Mouse (Mus musculus): ENCODE results near the gene Dusp15.

Gene Dusp15

GRCm38 (mm10) chr2:152951065-152951849, at the start of gene Dusp15:
Gene Dusp15, minus strand, starts transcription at chr2:152951698.
- DNase-seq (ENCODE audit: low spot score in 2 of 2) = peak; percentile 42 to 52

- no peak for DNase-seq (ENCODE audit: low spot score in 2 of 2)
Observed at GRCm38 (mm10) chr2:152997046-152997445, 45.5 kb upstream of the Dusp15 start.

GRCm38 (mm10) chr2:152991529-152991928, 40.0 kb upstream of the Dusp15 start:
- no peak for DNase-seq (ENCODE audit: low spot score in 2 of 2)

GRCm38 (mm10) chr2:152985582-152985981, 34.1 kb upstream of the Dusp15 start:
- no peak for DNase-seq (ENCODE audit: low spot score in 2 of 2)

- DNase-seq (ENCODE audit: low spot score in 2 of 2) = no peak
Observed at GRCm38 (mm10) chr2:152976991-152977390, 25.5 kb upstream of the Dusp15 start.

- no peak for DNase-seq (ENCODE audit: low spot score in 2 of 2)
Observed at GRCm38 (mm10) chr2:152965555-152965954, 14.1 kb upstream of the Dusp15 start.

GRCm38 (mm10) chr2:152962091-152962793, 10.7 kb upstream of the Dusp15 start, which contains the start of gene Ttll9:
Gene Ttll9, plus strand, starts transcription at chr2:152962485.
- peak; percentile 79 to 89 for DNase-seq (ENCODE audit: low spot score in 2 of 2)

GRCm38 (mm10) chr2:152958116-152958515, 6.6 kb upstream of the Dusp15 start:
- DNase-seq (ENCODE audit: low spot score in 2 of 2) = no peak

GRCm38 (mm10) chr2:152951850-152952720, 587 bp upstream of the Dusp15 start:
- no peak for DNase-seq (ENCODE audit: low spot score in 2 of 2)

- DNase-seq (ENCODE audit: low spot score in 2 of 2) = no peak
Observed at GRCm38 (mm10) chr2:152950358-152951064, 987 bp downstream of the Dusp15 start.

GRCm38 (mm10) chr2:152948438-152949020, 3.0 kb downstream of the Dusp15 start:
- no peak for DNase-seq (ENCODE audit: low spot score in 2 of 2)

- DNase-seq (ENCODE audit: low spot score in 2 of 2) = no peak
Observed at GRCm38 (mm10) chr2:152947098-152947497, 4.4 kb downstream of the Dusp15 start.

GRCm38 (mm10) chr2:152944013-152944412, 7.5 kb downstream of the Dusp15 start:
- no peak for DNase-seq (ENCODE audit: low spot score in 2 of 2)

- no peak for DNase-seq (ENCODE audit: low spot score in 2 of 2)
Observed at GRCm38 (mm10) chr2:152943568-152943967, 7.9 kb downstream of the Dusp15 start.

- DNase-seq (ENCODE audit: low spot score in 2 of 2) = no peak
Observed at GRCm38 (mm10) chr2:152942898-152943515, 8.5 kb downstream of the Dusp15 start.

GRCm38 (mm10) chr2:152941776-152942175, 9.7 kb downstream of the Dusp15 start:
- no peak for DNase-seq (ENCODE audit: low spot score in 2 of 2)

- DNase-seq (ENCODE audit: low spot score in 2 of 2) = no peak
Observed at GRCm38 (mm10) chr2:152941106-152941505, 10.4 kb downstream of the Dusp15 start.

GRCm38 (mm10) chr2:152939846-152940245, 11.7 kb downstream of the Dusp15 start:
- DNase-seq (ENCODE audit: low spot score in 2 of 2) = no peak

- DNase-seq (ENCODE audit: low spot score in 2 of 2) = no peak
Observed at GRCm38 (mm10) chr2:152933614-152934013, 17.9 kb downstream of the Dusp15 start.

- DNase-seq (ENCODE audit: low spot score in 2 of 2) = no peak
Observed at GRCm38 (mm10) chr2:152933048-152933447, 18.4 kb downstream of the Dusp15 start, which contains the start of gene Foxs1. Gene Foxs1, minus strand, starts transcription at chr2:152933208.

Data from right cerebral cortex, postnatal 36 days (tissue).